Comparison of ENCODE assay signal across 8 mouse cellular contexts in the genomic region with DNA sequence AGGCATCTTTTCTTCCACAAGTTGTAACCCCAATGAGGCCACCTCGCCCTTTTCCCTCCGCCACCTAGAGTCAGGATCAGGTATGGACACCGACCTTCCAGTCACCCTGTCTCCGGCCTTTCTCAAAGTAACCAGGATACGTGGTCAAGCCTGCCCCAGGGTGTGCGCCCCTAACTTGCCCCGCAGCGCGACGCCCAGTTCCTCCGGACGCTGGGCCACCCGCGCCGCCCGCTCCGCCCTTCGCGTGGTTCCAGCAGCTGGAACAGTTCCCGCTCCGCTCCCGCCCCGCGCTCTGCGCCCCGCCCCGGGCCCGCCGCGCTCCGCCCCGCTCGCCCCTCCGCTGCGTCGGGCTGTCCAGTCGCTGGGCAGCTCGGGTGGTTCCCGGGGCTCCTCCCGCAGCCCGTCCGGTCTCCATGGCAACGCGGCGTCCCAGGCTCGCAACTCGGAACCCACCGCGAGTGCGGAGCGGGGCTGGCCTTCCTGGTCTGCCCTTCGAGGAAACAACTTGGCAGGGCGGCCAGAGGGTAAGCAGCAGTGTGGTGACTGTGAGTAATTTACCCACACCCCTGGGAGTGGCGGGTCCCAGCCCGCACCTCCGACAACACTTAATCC. TPM values are rescaled to one million over a fixed set of nuclear protein-coding genes. Genes with fewer than 3 reads are reported as not detected.
A peak's percentile ranks its signal among the peaks of the same experiment; 100 is the strongest.
DNase-seq lines count a peak whose midpoint lies in the region; ATAC-seq and TF ChIP-seq lines count a peak whose summit lies in the region.

No protein-coding gene starts in this region.

- no peak overlapping the region for H3ac ChIP-seq in myocyte (ENCODE audit: control insufficient read depth, insufficient read length)

- peak; percentile 34; the same call in 1 of the 2 replicates for TF ChIP-seq POLR2A in embryonic fibroblast, embryonic 13.5 days (IDR thresholded peaks at IDR 0.05; ENCODE audit: low read depth, low read length)
- TF ChIP-seq POLR2A in liver, adult 2 months (IDR thresholded peaks at IDR 0.05; ENCODE audit: extremely low read depth, insufficient read depth, low read length): no peak
- TF ChIP-seq POLR2A in myocyte (IDR thresholded peaks at IDR 0.05; ENCODE audit: insufficient read length, low read depth): no peak

- H3K4me1 ChIP-seq in embryonic fibroblast, embryonic 13.5 days (ENCODE audit: control insufficient read depth, insufficient read depth, low read length): no peaks in the 10 kb centered on the region
- 0 out of 2 replicates have a peak, but pooled peaks cover 9% of the 10 kb centered on the region for H3K4me1 ChIP-seq in heart, embryonic 12.5 days (replicated peaks)
- H3K4me1 ChIP-seq in kidney, embryonic 16.5 days (ENCODE audit: insufficient read depth, low read length): peaks cover 33% of the 10 kb centered on the region
- 0 out of 2 replicates have a peak, but pooled peaks cover 3% of the 10 kb centered on the region for H3K4me1 ChIP-seq in liver, adult 2 months (ENCODE audit: control insufficient read depth, insufficient read depth, low read length)
- peaks cover 7% of the 10 kb centered on the region; the same call in 1 of the 2 replicates for H3K4me1 ChIP-seq in stomach, embryonic 14.5 days (ENCODE audit: control insufficient read depth, insufficient read depth, low read length)

- peaks cover 9% of the 10 kb centered on the region; the same call in 1 of the 2 replicates for H3K27me3 ChIP-seq in heart, embryonic 12.5 days (replicated peaks)
- 0 out of 2 replicates have a peak, but pooled peaks cover 3% of the 10 kb centered on the region for H3K27me3 ChIP-seq in kidney, embryonic 16.5 days (ENCODE audit: insufficient read depth, low read length)
- H3K27me3 ChIP-seq in liver, adult 2 months (ENCODE audit: control insufficient read depth, insufficient read depth, low read length): peaks cover 5% of the 10 kb centered on the region; the same call in 1 of the 2 replicates
- H3K27me3 ChIP-seq in myocyte (ENCODE audit: control insufficient read depth, insufficient read depth, insufficient read length): no peaks in the 10 kb centered on the region
- H3K27me3 ChIP-seq in stomach, embryonic 14.5 days (ENCODE audit: control insufficient read depth, insufficient read depth, low read length): no peaks in the 10 kb centered on the region

- no peaks in the 10 kb centered on the region for H3K36me3 ChIP-seq in heart, embryonic 12.5 days
- no peaks in the 10 kb centered on the region for H3K36me3 ChIP-seq in kidney, embryonic 16.5 days (ENCODE audit: insufficient read depth, low read length)
- no peaks in the 10 kb centered on the region for H3K36me3 ChIP-seq in liver, adult 2 months (ENCODE audit: control insufficient read depth, insufficient read depth, low read length)
- no peaks in the 10 kb centered on the region for H3K36me3 ChIP-seq in myocyte (ENCODE audit: control insufficient read depth, insufficient read depth)
- H3K36me3 ChIP-seq in stomach, embryonic 14.5 days (ENCODE audit: control insufficient read depth, insufficient read depth, low read length): no peaks in the 10 kb centered on the region

- under 1% methylated on average over 56 of the region's 56 CpGs for WGBS in heart, embryonic 12.5 days
- WGBS in kidney, embryonic 16.5 days: under 1% methylated on average over 49 of the region's 56 CpGs
- WGBS in liver, adult 2 months: under 1% methylated on average over 56 of the region's 56 CpGs
- under 1% methylated on average over 56 of the region's 56 CpGs for WGBS in stomach, embryonic 14.5 days

- no peaks in the 10 kb centered on the region for H3K9me3 ChIP-seq in heart, embryonic 12.5 days (replicated peaks)
- H3K9me3 ChIP-seq in kidney, embryonic 16.5 days (ENCODE audit: low read length): no peaks in the 10 kb centered on the region
- no peaks in the 10 kb centered on the region for H3K9me3 ChIP-seq in stomach, embryonic 14.5 days (ENCODE audit: control insufficient read depth, low read depth, low read length)

- peak overlapping the region; percentile 58 for H3K4me3 ChIP-seq in embryonic fibroblast, embryonic 13.5 days (ENCODE audit: insufficient read depth, low read length)
- peak overlapping the region; percentile 65 for H3K4me3 ChIP-seq in heart, embryonic 12.5 days
- H3K4me3 ChIP-seq in kidney, embryonic 16.5 days (ENCODE audit: low read length): peak overlapping the region; percentile 56
- peak overlapping the region; percentile 64 for H3K4me3 ChIP-seq in liver, adult 2 months (ENCODE audit: insufficient read depth, low read depth, low read length)
- H3K4me3 ChIP-seq in myocyte: peak overlapping the region; percentile 18
- H3K4me3 ChIP-seq in stomach, embryonic 14.5 days (ENCODE audit: low read depth, low read length): peak overlapping the region; percentile 49

- H3K4me2 ChIP-seq in heart, embryonic 12.5 days: peak overlapping the region; percentile 84
- H3K4me2 ChIP-seq in kidney, embryonic 16.5 days (replicated peaks; ENCODE audit: low read depth, low read length): peak overlapping the region; percentile 83
- H3K4me2 ChIP-seq in myocyte (ENCODE audit: low read depth): peak overlapping the region; percentile 67
- H3K4me2 ChIP-seq in stomach, embryonic 14.5 days (replicated peaks; ENCODE audit: low read depth, low read length): peak overlapping the region; percentile 74

- no peaks in the 10 kb centered on the region for H3K79me2 ChIP-seq in liver, adult 2 months (ENCODE audit: control insufficient read depth, insufficient read depth, low read length)
- no peaks in the 10 kb centered on the region for H3K79me2 ChIP-seq in myocyte (ENCODE audit: control insufficient read depth, insufficient read depth)

- no peak; the same call in 1 of the 2 replicates for TF ChIP-seq CTCF in embryonic fibroblast, embryonic 13.5 days (IDR thresholded peaks at IDR 0.05; ENCODE audit: borderline replicate concordance, insufficient read depth, low read length)
- peak; percentile 62 for TF ChIP-seq CTCF in liver, adult 2 months (IDR thresholded peaks at IDR 0.05; ENCODE audit: low read depth, low read length)

- DNase-seq in layer of hippocampus, adult 11-12 months (ENCODE audit: low spot score): peak; percentile 34
- no peak for DNase-seq in layer of hippocampus, adult 9-10 months (ENCODE audit: low spot score)
- DNase-seq in liver, adult 2 months (ENCODE audit: extremely low read depth, low read depth, low spot score): peak; percentile 12

- H3K9ac ChIP-seq in heart, embryonic 12.5 days: peak overlapping the region; percentile 66
- H3K9ac ChIP-seq in kidney, embryonic 16.5 days (replicated peaks; ENCODE audit: low read length): peak overlapping the region; percentile 72
- peak overlapping the region; percentile 10 for H3K9ac ChIP-seq in liver, adult 2 months (ENCODE audit: low read depth, low read length)
- H3K9ac ChIP-seq in stomach, embryonic 14.5 days (replicated peaks; ENCODE audit: low read depth, low read length): peak overlapping the region; percentile 38

- ATAC-seq in heart, embryonic 12.5 days (ENCODE audit: insufficient number of reproducible peaks, low FRiP score): peak; percentile 92
- peak; percentile 98 for ATAC-seq in kidney, embryonic 16.5 days (ENCODE audit: low FRiP score, low TSS enrichment)
- ATAC-seq in stomach, embryonic 14.5 days (ENCODE audit: insufficient number of reproducible peaks, insufficient read depth, low FRiP score, low read depth): peak; percentile 97

- no peak overlapping the region for H3K27ac ChIP-seq in embryonic fibroblast, embryonic 13.5 days (ENCODE audit: insufficient read depth, low read length)
- no peak overlapping the region for H3K27ac ChIP-seq in heart, embryonic 12.5 days (ENCODE audit: poor library complexity, severe bottlenecking)
- H3K27ac ChIP-seq in kidney, embryonic 16.5 days (ENCODE audit: low read length): peak overlapping the region; percentile 41
- H3K27ac ChIP-seq in liver, adult 2 months (replicated peaks; ENCODE audit: insufficient read depth, low read depth, low read length): no peak overlapping the region
- H3K27ac ChIP-seq in stomach, embryonic 14.5 days (ENCODE audit: low read length): 0 out of 2 replicates have a peak overlapping the region, but pooled peaks have one; percentile 21

TF ChIP-seq in myocyte, 11 proteins besides CTCF, POLR2A, EP300 and RAD21 (continues in another document):
- TF ChIP-seq POLR2AphosphoS2 (IDR thresholded peaks at IDR 0.05; ENCODE audit: insufficient read length, low read depth) (no peak), MAX (IDR thresholded peaks at IDR 0.05; ENCODE audit: low read depth) (no peak), MYOD1 (IDR thresholded peaks at IDR 0.05; ENCODE audit: control insufficient read depth in 1 of 3, insufficient read length in 2 of 3, low read depth in 2 of 3) (no peak), MYOG (IDR thresholded peaks at IDR 0.05; ENCODE audit: control insufficient read depth in 1 of 3, insufficient read depth in 1 of 3, insufficient read length in 2 of 3, low read depth in 2 of 3) (no peak)

RNA-seq across cellular contexts. Expression of a gene that starts 0.5 kb away (rescaled TPM):
- not detected in 2 replicates for polyA plus RNA-seq in embryonic fibroblast, embryonic 13.5 days (2011; ENCODE audit: insufficient read length, low read depth, missing spikeins)
- polyA plus RNA-seq in heart, embryonic 12.5 days (2016; fragmentation: Nextera tagmentation; extraction: Ambion mirVana): 0.36 and 0.64 TPM in 2 replicates
- polyA plus RNA-seq in kidney, embryonic 16.5 days (2015; fragmentation: Nextera tagmentation; extraction: Ambion mirVana): 2.6 and 2.7 TPM in 2 replicates
- total RNA-seq in liver, adult 2 months (2014; rRNA removed): not detected in 2 replicates
- not detected in 2 replicates for polyA plus RNA-seq in liver, adult 2 months (2012; rRNA removed)
- polyA plus RNA-seq in myocyte (2012; fragmentation: generic; extraction: Trizol): 0.13 TPM
- polyA plus RNA-seq in stomach, embryonic 14.5 days (2014; fragmentation: Nextera tagmentation; extraction: Ambion mirVana): 4.0 and 5.4 TPM in 2 replicates

RNA-seq across cellular contexts. Expression of a gene that starts 34.4 kb away (rescaled TPM):
- polyA plus RNA-seq in embryonic fibroblast, embryonic 13.5 days (2011; ENCODE audit: insufficient read length, low read depth, missing spikeins): not detected in 2 replicates
- polyA plus RNA-seq in heart, embryonic 12.5 days (2016; fragmentation: Nextera tagmentation; extraction: Ambion mirVana): 0.36 and 0.44 TPM in 2 replicates
- 1.9 and 2.1 TPM in 2 replicates for polyA plus RNA-seq in kidney, embryonic 16.5 days (2015; fragmentation: Nextera tagmentation; extraction: Ambion mirVana)
- total RNA-seq in liver, adult 2 months (2014; rRNA removed): 0.55 and 0.60 TPM in 2 replicates
- 2.4 and 2.9 TPM in 2 replicates for polyA plus RNA-seq in liver, adult 2 months (2012; rRNA removed)
- not detected for polyA plus RNA-seq in myocyte (2012; fragmentation: generic; extraction: Trizol)
- polyA plus RNA-seq in stomach, embryonic 14.5 days (2014; fragmentation: Nextera tagmentation; extraction: Ambion mirVana): 3.1 and 4.9 TPM in 2 replicates

RNA-seq across cellular contexts. Expression of a gene that starts 43.7 kb away (rescaled TPM):
- polyA plus RNA-seq in embryonic fibroblast, embryonic 13.5 days (2011; ENCODE audit: insufficient read length, low read depth, missing spikeins): not detected in 2 replicates
- polyA plus RNA-seq in heart, embryonic 12.5 days (2016; fragmentation: Nextera tagmentation; extraction: Ambion mirVana): 0.22 and 0.33 TPM in 2 replicates
- polyA plus RNA-seq in kidney, embryonic 16.5 days (2015; fragmentation: Nextera tagmentation; extraction: Ambion mirVana): 0.11 and 0.28 TPM in 2 replicates
- 0.20 TPM in 1 of 2 replicates, not detected in the other for total RNA-seq in liver, adult 2 months (2014; rRNA removed)
- not detected in 2 replicates for polyA plus RNA-seq in liver, adult 2 months (2012; rRNA removed)
- polyA plus RNA-seq in myocyte (2012; fragmentation: generic; extraction: Trizol): not detected
- 0.30 and 0.62 TPM in 2 replicates for polyA plus RNA-seq in stomach, embryonic 14.5 days (2014; fragmentation: Nextera tagmentation; extraction: Ambion mirVana)

Comparison
In these comparisons a context has a peak if more than half of its experiments do, and no peak if none do; other contexts are left out.
1. H3K27ac ChIP-seq: peak in kidney, embryonic 16.5 days (single experiment) and stomach, embryonic 14.5 days (single experiment); none in embryonic fibroblast, embryonic 13.5 days (single experiment), heart, embryonic 12.5 days (single experiment) and liver, adult 2 months (single experiment).
2. H3K9ac ChIP-seq: peak in every context shown above with its lines; median percentile 72 in kidney, embryonic 16.5 days; 66 in heart, embryonic 12.5 days; 38 in stomach, embryonic 14.5 days; 10 in liver, adult 2 months.
3. Peak in every context shown above with its lines, with median percentiles within 50 percentile points of each other: H3K4me3 ChIP-seq, ATAC-seq and H3K4me2 ChIP-seq.